Mouse (Mus musculus) gastrocnemius, adult 8-10 months (tissue): ENCODE results near the gene Gdap1l1. TPM values are rescaled to one million over a fixed set of nuclear protein-coding genes. Genes with fewer than 3 reads are reported as not detected.

Experiments used
- total RNA-seq, 4 experiments: library from RNA; stranded (reverse); gene quantifications; 2 replicates each; pipeline ENCODE4 v1.2.4; 2022

Gene Gdap1l1
- total RNA-seq, 4 experiments from 2014 or later: 0.13 TPM; not detected in 3

Other genes with a start within 250 kb of the Gdap1l1 start
- under 1 TPM in 3 of 4 experiments, not detected in 1; 0.31 to 0.68 (median 0.62) TPM for gene Tox2, start 235.4 kb upstream of the Gdap1l1 start, total RNA-seq
- 100 to 1,000 TPM; 459 to 572 (median 513) TPM for gene Jph2, start 40.5 kb upstream of the Gdap1l1 start, total RNA-seq
- 10 to 100 TPM; 30.7 to 34.5 (median 32.9) TPM for gene Oser1, start 13.8 kb upstream of the Gdap1l1 start, total RNA-seq
- 10 to 100 TPM; 70.3 to 75.0 (median 73.9) TPM for gene Fitm2, start 34.2 kb downstream of the Gdap1l1 start, total RNA-seq
- gene R3hdml, start 53.8 kb downstream of the Gdap1l1 start, total RNA-seq: not detected
- gene Hnf4a, start 68.3 kb downstream of the Gdap1l1 start, total RNA-seq: under 1 TPM in 1 of 4 experiments, not detected in 3; 0.11 TPM
- 1 to 10 TPM; 3.1 to 5.2 (median 3.4) TPM for gene Ttpal, start 163.8 kb downstream of the Gdap1l1 start, total RNA-seq
- 100 to 1,000 TPM in 3 of 4 experiments, 10 to 100 TPM in 1; 88.8 to 135 (median 117) TPM for gene Serinc3, start 206.7 kb downstream of the Gdap1l1 start, total RNA-seq
- gene Pkig, start 219.9 kb downstream of the Gdap1l1 start, total RNA-seq: 100 to 1,000 TPM; 102 to 111 (median 107) TPM